Mouse (Mus musculus): ENCODE measurements at regions not wholly inside any gene's neighbourhood (a gene's known extent, or its start where the extent isn't known, plus 50 kb on each side); places are given as distances from the start of the nearest gene placed in this dataset.

- H3K9ac ChIP-seq = no peak overlapping the region
- H3K4me1 ChIP-seq = no peaks in the 10 kb centered on the region
- H3K27me3 ChIP-seq (replicated peaks) = no peaks in the 10 kb centered on the region
- H3K36me3 ChIP-seq = no peaks in the 10 kb centered on the region
- no peak for ATAC-seq
- WGBS (ENCODE audit: insufficient replicate concordance) = 70% methylated on average over 1 of the region's 1 CpGs
- H3K9me3 ChIP-seq (replicated peaks) = no peaks in the 10 kb centered on the region
- H3K27ac ChIP-seq = no peak overlapping the region
- no peak overlapping the region for H3K4me2 ChIP-seq
- no peak overlapping the region for H3K4me3 ChIP-seq
Observed at GRCm38 (mm10) chr4:7987781-7988180, 251.1 kb downstream of the Car8 start.

GRCm38 (mm10) chr4:7987346-7987745, 251.5 kb downstream of the Car8 start:
- H3K27me3 ChIP-seq (replicated peaks) = no peaks in the 10 kb centered on the region
- H3K9ac ChIP-seq = no peak overlapping the region
- no peaks in the 10 kb centered on the region for H3K36me3 ChIP-seq
- H3K4me2 ChIP-seq = no peak overlapping the region
- H3K4me1 ChIP-seq = no peaks in the 10 kb centered on the region
- H3K4me3 ChIP-seq = no peak overlapping the region
- H3K9me3 ChIP-seq (replicated peaks) = no peaks in the 10 kb centered on the region
- ATAC-seq = no peak
- H3K27ac ChIP-seq = no peak overlapping the region
- 58% methylated on average over 3 of the region's 3 CpGs for WGBS (ENCODE audit: insufficient replicate concordance)

- Histone ChIP-seq H3K27ac (no peak overlapping the region), H3K36me3 (no peaks in the 10 kb centered on the region), H3K27me3 (replicated peaks) (no peaks in the 10 kb centered on the region), H3K4me1 (no peaks in the 10 kb centered on the region), H3K4me2 (no peak overlapping the region), H3K9me3 (replicated peaks) (no peaks in the 10 kb centered on the region), H3K4me3 (no peak overlapping the region), H3K9ac (no peak overlapping the region)
- no peak for ATAC-seq
- WGBS (ENCODE audit: insufficient replicate concordance) = 78% methylated on average over 6 of the region's 6 CpGs
Observed at GRCm38 (mm10) chr4:7984814-7985213, 254.0 kb downstream of the Car8 start.

- Histone ChIP-seq H3K27ac (no peak overlapping the region), H3K4me3 (no peak overlapping the region), H3K4me1 (no peaks in the 10 kb centered on the region), H3K36me3 (no peaks in the 10 kb centered on the region), H3K4me2 (no peak overlapping the region), H3K9me3 (replicated peaks) (no peaks in the 10 kb centered on the region), H3K27me3 (replicated peaks) (no peaks in the 10 kb centered on the region), H3K9ac (no peak overlapping the region)
- WGBS (ENCODE audit: insufficient replicate concordance) = 73% methylated on average over 12 of the region's 12 CpGs
- ATAC-seq = no peak
Observed at GRCm38 (mm10) chr4:7979772-7980351, 259.0 kb downstream of the Car8 start.

GRCm38 (mm10) chr4:7977661-7978444, 261.0 kb downstream of the Car8 start:
- Histone ChIP-seq H3K4me3 (no peak overlapping the region), H3K9me3 (replicated peaks) (no peaks in the 10 kb centered on the region), H3K4me2 (no peak overlapping the region), H3K4me1 (no peaks in the 10 kb centered on the region), H3K27ac (no peak overlapping the region), H3K9ac (no peak overlapping the region), H3K27me3 (replicated peaks) (no peaks in the 10 kb centered on the region), H3K36me3 (no peaks in the 10 kb centered on the region)
- no peak for ATAC-seq
- WGBS (ENCODE audit: insufficient replicate concordance) = 38% methylated on average over 5 of the region's 5 CpGs

GRCm38 (mm10) chr4:7970272-7970671, 268.6 kb downstream of the Car8 start:
- no peak overlapping the region for H3K9ac ChIP-seq
- no peak for ATAC-seq
- no peak overlapping the region for H3K4me2 ChIP-seq
- H3K9me3 ChIP-seq (replicated peaks) = no peaks in the 10 kb centered on the region
- WGBS (ENCODE audit: insufficient replicate concordance) = 59% methylated on average over 6 of the region's 6 CpGs
- no peaks in the 10 kb centered on the region for H3K4me1 ChIP-seq
- no peak overlapping the region for H3K4me3 ChIP-seq
- no peaks in the 10 kb centered on the region for H3K36me3 ChIP-seq
- no peak overlapping the region for H3K27ac ChIP-seq
- no peaks in the 10 kb centered on the region for H3K27me3 ChIP-seq (replicated peaks)

- Histone ChIP-seq H3K36me3 (no peaks in the 10 kb centered on the region), H3K4me3 (no peak overlapping the region), H3K27ac (no peak overlapping the region), H3K9me3 (replicated peaks) (no peaks in the 10 kb centered on the region), H3K27me3 (replicated peaks) (no peaks in the 10 kb centered on the region), H3K9ac (no peak overlapping the region), H3K4me2 (no peak overlapping the region), H3K4me1 (no peaks in the 10 kb centered on the region)
- no peak for ATAC-seq
- WGBS (ENCODE audit: insufficient replicate concordance) = 71% methylated on average over 5 of the region's 5 CpGs
Observed at GRCm38 (mm10) chr4:7965663-7966062, 273.2 kb downstream of the Car8 start.

GRCm38 (mm10) chr4:7961521-7962172, 277.2 kb downstream of the Car8 start:
- ATAC-seq = no peak
- Histone ChIP-seq H3K9me3 (replicated peaks) (no peaks in the 10 kb centered on the region), H3K4me2 (no peak overlapping the region), H3K9ac (no peak overlapping the region), H3K27me3 (replicated peaks) (no peaks in the 10 kb centered on the region), H3K36me3 (no peaks in the 10 kb centered on the region), H3K4me3 (no peak overlapping the region), H3K4me1 (no peaks in the 10 kb centered on the region), H3K27ac (no peak overlapping the region)
- WGBS (ENCODE audit: insufficient replicate concordance) = 69% methylated on average over 5 of the region's 5 CpGs

GRCm38 (mm10) chr4:7960335-7960734, 278.5 kb downstream of the Car8 start:
- H3K27me3 ChIP-seq (replicated peaks) = no peaks in the 10 kb centered on the region
- WGBS (ENCODE audit: insufficient replicate concordance) = 68% methylated on average over 2 of the region's 2 CpGs
- no peak overlapping the region for H3K27ac ChIP-seq
- no peaks in the 10 kb centered on the region for H3K36me3 ChIP-seq
- H3K9me3 ChIP-seq (replicated peaks) = no peaks in the 10 kb centered on the region
- no peaks in the 10 kb centered on the region for H3K4me1 ChIP-seq
- H3K4me3 ChIP-seq = no peak overlapping the region
- no peak for ATAC-seq
- no peak overlapping the region for H3K4me2 ChIP-seq
- H3K9ac ChIP-seq = no peak overlapping the region

GRCm38 (mm10) chr4:7948020-7948419, 290.8 kb downstream of the Car8 start:
- Histone ChIP-seq H3K27me3 (replicated peaks) (no peaks in the 10 kb centered on the region), H3K27ac (no peak overlapping the region), H3K36me3 (no peaks in the 10 kb centered on the region), H3K9ac (no peak overlapping the region), H3K4me2 (no peak overlapping the region), H3K4me1 (no peaks in the 10 kb centered on the region), H3K4me3 (no peak overlapping the region), H3K9me3 (replicated peaks) (no peaks in the 10 kb centered on the region)
- ATAC-seq = no peak
- WGBS (ENCODE audit: insufficient replicate concordance) = 75% methylated on average over 1 of the region's 1 CpGs

- ATAC-seq = no peak
- no peaks in the 10 kb centered on the region for H3K27me3 ChIP-seq (replicated peaks)
- WGBS (ENCODE audit: insufficient replicate concordance) = 59% methylated on average over 2 of the region's 2 CpGs
- no peak overlapping the region for H3K4me2 ChIP-seq
- no peaks in the 10 kb centered on the region for H3K9me3 ChIP-seq (replicated peaks)
- H3K4me1 ChIP-seq = no peaks in the 10 kb centered on the region
- H3K27ac ChIP-seq = no peak overlapping the region
- H3K36me3 ChIP-seq = no peaks in the 10 kb centered on the region
- no peak overlapping the region for H3K4me3 ChIP-seq
- H3K9ac ChIP-seq = no peak overlapping the region
Observed at GRCm38 (mm10) chr4:7921503-7921902, 317.3 kb downstream of the Car8 start.

GRCm38 (mm10) chr4:7913191-7913590, 325.6 kb downstream of the Car8 start:
- H3K4me2 ChIP-seq = no peak overlapping the region
- no peaks in the 10 kb centered on the region for H3K4me1 ChIP-seq
- no peaks in the 10 kb centered on the region for H3K9me3 ChIP-seq (replicated peaks)
- no peak overlapping the region for H3K9ac ChIP-seq
- no peaks in the 10 kb centered on the region for H3K27me3 ChIP-seq (replicated peaks)
- H3K36me3 ChIP-seq = no peaks in the 10 kb centered on the region
- no peak overlapping the region for H3K4me3 ChIP-seq
- WGBS (ENCODE audit: insufficient replicate concordance) = 71% methylated on average over 2 of the region's 2 CpGs
- ATAC-seq = no peak
- H3K27ac ChIP-seq = no peak overlapping the region

Measured in liver, embryonic 12.5 days (tissue).